Mouse (Mus musculus): ENCODE results near the gene Gjc3.
"Not testable (repeated sequence)": the region's sequence is repeated elsewhere in the genome, so short reads cannot be mapped to it uniquely, and the experiment has no call there.

The Gjc3 gene

DNA sequence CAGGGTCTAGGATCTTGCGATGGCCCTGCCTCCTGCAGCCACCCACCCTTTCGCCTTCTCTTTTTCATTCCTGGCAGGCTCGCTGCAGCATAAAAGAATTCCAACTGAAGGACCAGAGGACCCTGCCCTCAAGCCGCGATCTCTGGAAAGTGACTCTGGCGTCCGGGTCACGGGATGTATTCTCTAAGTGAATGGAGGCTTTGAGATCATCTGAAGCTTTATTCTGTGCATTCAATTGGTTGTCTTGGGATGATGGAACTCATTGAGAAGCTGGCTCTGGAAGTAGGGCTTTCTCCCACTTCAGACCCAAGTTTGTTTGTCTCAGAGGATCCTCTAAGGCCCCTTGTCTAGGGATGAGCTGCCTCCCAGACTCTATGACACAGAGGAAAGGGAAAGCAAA, at the start of gene Gjc3:
TSS of gene Gjc3 (minus strand) at position 154 of the 400 bp plus-strand sequence.
- DNase-seq (ENCODE audit: extremely low spot score, low spot score) = no peak

DNA sequence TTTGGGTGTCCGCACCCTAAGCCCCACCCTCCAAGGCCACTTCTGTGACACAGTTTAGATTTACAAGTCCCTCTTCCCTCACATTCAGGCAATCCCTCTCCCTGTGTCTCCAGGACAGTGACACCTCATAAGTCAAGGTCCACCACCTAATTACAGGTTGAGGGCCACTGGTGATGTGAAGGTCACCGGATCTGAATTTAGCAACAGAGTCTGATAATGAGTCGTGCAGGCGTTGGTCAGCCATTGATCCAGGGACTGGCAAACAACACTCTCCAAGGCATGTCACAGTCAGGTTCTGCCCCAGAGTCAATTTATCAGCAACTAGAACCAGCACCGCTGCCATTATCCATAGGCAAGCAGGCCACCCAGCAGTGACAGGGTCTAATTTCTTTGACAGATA, 49.5 kb upstream of the Gjc3 start:
- DNase-seq (ENCODE audit: extremely low spot score, low spot score) = no peak

DNA sequence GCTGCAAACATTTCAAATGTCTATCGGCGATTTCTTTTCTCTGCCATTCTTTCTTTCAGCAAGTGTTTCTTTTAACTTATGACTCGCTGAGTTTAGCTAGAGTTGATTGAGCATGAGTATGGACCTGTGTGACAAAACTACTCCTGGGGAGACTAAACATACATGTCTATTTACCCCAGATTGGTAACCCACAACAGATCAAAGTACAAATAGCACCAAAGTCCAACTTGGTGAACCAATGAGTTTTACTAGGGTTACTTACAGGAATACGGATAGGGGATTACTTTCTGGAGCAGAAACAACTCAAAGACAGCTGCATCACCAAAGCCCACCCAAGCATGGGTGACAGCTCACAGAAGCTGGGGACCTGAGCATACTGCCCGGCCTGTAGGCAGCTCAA, 46.5 kb upstream of the Gjc3 start:
- no peak for DNase-seq (ENCODE audit: extremely low spot score, low spot score)

DNA sequence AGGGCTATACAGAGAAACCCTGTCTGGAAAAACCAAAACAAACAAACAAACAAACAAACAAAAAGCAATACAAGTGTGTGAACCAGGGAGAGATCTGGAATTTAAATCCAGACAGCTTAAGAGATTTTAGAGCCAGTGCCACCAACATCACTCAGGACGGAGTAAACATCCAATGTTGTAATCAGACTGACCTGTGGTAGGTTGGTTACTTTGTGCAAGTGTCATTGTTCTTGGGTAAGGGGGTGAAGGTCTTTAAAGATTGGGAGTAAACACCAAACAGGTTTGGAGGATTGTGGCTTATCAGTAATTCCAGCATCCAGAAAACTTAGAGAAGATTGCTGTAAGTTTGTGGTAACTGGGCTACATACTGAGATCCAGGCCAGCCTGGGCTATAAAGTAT, 23.5 kb upstream of the Gjc3 start:
- DNase-seq (ENCODE audit: extremely low spot score, low spot score) = no peak

DNA sequence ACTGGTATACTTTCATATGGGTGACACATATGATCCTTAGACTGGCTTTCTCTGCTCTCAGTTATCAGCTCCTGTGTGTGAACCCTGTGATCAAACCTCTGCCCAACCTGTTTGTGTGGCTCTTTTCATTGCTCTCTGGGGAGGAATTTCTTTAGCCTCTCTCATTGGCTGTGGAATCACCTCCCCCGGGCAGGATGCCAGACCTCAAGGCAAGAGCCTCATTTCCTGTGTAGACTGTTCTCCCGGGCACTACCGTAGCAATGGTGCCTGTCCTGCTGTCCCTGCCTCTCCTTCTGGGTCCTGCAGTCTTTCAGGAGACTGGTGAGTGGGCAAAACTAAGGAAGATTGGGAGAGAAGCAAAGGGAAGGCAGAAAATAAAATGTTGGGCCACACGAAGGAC, 18.4 kb upstream of the Gjc3 start, which contains the start of gene Azgp1:
TSS of gene Azgp1 (plus strand) at position 221 of the 400 bp plus-strand sequence.
- DNase-seq (ENCODE audit: extremely low spot score, low spot score) = no peak

DNA sequence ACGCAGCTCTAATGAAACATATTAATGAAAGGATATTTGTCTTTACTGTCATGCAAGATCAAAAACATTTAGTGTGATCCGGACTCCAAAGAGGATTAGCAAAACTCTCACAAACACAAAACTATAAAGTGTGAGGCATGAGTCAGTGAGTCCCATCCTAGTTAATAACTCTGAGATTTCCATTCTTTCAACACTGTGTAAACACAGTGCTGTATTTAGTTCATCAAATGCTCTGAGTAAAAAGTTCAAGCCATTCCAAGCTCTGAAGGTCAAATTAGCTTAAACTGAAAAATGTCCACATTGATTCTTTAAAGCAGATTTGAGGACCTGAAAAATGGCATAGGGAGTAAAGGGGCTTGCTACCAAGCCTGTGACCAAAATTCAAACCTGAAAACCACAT, 16.2 kb upstream of the Gjc3 start:
- no peak for DNase-seq (ENCODE audit: extremely low spot score, low spot score)

DNA sequence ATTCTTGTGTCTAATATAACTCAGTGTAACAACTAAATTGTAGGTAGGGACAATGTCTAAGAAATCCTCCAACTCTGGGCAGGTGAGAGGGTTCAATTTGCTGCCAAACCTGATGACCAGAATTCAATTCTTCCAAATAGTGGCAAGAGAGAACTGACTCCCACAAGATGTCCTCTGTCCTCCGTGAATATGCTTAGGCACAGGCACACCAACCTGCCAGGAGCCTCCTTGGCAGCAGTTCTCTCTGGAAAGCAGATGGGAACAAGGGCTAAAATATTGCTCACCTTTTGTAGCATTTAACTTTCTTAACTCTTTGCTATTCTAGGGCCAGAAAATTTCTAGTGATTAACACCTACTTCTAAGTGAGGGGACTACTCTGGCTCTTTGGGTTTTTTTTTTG, 14.4 kb upstream of the Gjc3 start:
- DNase-seq (ENCODE audit: extremely low spot score, low spot score) = no peak

DNA sequence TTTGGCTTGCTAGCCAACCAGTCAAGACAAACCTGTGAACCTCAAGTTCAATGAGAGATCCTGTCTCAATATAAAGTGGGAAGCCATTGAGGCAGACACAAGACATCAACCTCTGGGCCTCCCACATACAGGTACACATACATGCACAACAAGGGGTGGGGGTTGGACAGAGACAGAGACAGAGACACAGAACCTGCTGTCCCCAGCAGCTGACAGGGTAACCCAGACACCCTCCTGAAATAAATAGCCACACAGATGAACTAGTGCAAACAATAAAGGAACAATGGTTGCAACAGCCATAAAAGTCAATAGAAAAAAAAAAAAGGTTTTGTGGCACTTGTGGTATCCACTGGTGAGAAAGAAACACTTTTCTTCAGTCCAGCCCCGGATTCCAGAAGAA, 12.5 kb upstream of the Gjc3 start:
- DNase-seq (ENCODE audit: extremely low spot score, low spot score) = no peak

DNA sequence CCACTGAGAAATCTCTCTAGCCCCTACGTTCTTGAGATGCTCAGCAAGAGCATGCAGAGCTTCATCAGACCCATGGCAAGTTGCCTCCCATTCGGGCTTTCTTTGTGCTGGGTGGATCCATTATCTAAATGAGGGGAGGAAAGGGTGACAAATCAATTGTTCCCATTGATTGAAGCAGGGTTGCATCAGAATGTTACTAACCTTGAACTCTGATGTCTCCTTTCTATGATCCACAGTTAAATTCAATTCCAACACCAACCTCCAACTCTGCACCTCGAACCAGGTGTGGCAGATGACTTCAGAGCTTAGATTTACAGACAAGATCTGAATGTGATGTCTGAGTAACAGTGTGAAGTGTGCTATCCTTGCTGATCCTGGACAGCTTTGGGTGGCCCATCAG, 11.8 kb upstream of the Gjc3 start:
- no peak for DNase-seq (ENCODE audit: extremely low spot score, low spot score)

DNA sequence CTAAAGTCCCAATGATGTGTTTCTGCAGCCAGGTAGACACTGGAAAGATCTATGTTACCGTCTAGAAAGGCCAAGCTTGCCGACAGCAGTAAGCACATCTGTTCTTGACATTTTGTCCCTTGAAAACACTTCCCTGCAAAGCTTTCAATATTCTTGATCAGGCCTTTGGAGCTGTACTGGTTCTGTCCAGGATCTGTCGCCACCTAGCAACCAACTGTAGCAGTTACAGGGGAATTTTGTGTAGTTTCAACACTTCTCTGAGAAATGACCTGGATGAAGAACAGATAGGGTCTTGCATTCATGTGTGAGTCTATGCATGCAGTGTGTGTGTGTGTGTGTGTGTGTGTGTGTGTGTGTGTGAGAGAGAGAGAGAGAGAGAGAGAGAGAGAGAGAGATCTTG, 10.8 kb upstream of the Gjc3 start:
- no peak for DNase-seq (ENCODE audit: extremely low spot score, low spot score)

DNA sequence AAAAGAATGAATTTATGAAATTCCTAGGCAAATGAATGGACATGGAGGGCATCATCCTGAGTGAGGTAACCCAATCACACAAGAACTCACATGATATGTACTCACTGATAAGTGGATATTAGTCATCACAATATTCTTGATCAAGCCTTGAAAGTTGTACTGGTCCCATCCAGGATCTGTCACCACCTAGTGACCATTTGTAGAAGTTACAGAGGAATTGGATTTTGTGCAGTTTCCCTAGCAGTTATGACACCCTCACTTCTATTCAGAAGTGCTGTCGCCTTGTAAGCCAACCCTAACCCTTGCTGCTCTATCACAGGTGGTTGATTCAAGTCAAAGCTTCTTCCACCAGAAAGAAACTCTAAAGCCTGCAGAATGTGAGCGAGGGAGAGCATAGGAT, 10.3 kb upstream of the Gjc3 start:
- no peak for DNase-seq (ENCODE audit: extremely low spot score, low spot score)

DNA sequence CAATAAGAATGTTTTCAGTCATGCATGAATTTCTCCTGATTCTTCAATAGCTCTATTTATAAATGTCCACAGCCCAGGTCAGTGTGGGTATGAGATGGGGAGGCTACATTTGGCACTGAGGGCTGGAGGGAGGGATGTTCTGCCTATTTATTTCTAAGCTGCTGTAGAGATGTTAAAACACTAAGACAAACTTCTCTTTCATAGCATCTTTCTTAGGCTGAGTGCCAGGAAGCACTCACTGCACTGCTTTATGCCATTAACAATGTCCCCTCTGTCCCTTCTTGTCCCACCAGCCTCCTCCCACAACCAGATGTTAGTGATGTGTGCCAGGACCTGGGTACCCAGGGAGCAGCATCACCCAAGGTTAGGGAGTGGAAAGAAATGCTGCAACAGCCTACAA, 3.6 kb upstream of the Gjc3 start:
- no peak for DNase-seq (ENCODE audit: extremely low spot score, low spot score)

DNA sequence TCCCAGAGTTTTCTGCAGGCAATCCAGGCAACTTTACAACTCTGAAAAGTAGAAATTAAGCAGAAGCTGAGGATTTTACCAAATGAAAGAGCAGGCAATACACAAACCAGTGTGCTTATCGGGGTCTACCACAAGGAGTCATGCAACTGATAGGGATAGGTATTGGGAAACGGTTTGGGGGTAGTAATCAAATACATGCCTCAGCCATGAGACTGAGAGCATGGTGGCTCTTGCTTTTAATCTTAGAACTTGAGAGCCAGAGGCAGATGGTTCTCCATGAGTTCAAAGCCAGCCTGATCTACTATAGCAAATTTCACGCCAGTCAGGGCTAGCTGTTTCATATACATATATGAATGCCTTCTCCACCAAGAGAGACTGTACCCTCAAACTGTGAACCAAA, 6.5 kb downstream of the Gjc3 start:
- DNase-seq (ENCODE audit: extremely low spot score, low spot score) = no peak

DNA sequence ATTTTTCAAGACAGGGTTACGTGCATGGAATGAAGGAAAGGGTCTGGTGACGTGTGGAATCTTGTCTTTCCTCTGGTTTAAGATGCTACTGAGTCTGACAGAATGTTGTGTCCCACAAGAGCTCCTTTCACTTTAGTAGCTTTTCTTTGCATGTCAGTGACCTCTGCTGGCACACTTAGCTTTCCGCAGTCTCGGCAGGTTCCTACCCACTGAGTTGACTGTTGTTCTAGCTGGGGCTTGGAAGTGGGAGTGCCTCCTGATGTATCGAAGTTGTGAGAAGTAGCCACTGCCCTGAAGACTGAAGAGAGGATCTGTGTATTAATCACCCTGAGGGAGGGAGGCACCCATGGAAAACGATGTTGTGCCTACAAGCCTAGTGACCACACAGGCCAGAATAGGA, 11.7 kb downstream of the Gjc3 start:
- DNase-seq (ENCODE audit: extremely low spot score, low spot score) = no peak

DNA sequence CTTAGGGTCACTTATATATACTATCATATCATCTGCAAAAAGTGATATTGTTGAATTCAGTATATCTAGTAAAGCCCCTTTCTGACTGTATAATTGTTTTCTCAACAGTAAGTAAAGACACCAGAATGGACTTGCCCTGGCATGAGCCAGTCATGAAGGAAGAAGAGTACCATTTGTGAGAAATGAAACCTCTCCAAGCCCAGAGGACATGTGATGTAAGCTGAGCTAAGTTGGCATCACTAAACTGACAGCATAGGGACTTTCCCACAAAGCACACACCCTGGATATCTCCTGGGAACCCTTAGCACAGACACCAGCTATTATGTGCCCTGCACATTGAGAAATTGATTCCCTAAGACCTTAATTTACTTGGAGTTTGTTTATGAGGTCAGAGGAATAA, 15.6 kb downstream of the Gjc3 start:
- DNase-seq (ENCODE audit: extremely low spot score, low spot score) = no peak

DNA sequence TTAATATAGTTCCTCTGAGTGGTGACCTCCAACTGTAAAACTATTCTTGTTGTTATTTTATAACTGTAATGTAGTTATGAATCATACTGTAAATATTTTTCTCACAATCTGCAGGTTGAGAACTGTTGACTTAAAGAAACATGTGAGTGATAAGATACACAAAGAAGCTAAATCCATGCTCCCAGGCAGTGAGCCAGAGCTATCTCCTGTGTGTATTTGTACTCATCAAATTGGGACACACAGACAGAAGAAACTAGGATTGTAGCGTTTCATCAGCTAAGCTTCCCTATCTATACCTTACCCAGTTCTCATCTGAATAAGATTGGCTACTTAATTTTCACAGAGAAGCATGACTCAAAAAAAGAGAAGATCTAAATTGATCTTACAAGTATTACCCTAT, 19.8 kb downstream of the Gjc3 start:
- DNase-seq (ENCODE audit: extremely low spot score, low spot score) = no peak

DNA sequence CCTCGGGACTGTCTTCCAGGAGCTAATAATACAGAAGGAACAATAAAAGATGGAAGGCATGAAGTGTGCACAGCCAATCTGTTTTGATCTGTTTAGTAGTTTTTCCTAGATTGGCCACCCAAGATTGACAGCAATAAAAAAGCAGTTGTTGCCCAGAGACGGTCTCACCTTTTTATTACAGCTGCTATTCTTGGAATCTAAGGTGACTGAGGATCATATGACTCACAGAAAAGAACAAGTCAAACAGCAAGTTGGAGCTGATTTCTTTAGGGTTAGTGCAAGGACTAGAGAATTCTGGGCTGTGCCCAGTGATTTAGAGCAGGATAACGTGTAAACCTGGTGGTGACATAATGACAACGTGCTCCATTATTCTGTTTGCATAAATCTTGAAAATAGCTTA, 21.9 kb downstream of the Gjc3 start:
- no peak for DNase-seq (ENCODE audit: extremely low spot score, low spot score)

DNA sequence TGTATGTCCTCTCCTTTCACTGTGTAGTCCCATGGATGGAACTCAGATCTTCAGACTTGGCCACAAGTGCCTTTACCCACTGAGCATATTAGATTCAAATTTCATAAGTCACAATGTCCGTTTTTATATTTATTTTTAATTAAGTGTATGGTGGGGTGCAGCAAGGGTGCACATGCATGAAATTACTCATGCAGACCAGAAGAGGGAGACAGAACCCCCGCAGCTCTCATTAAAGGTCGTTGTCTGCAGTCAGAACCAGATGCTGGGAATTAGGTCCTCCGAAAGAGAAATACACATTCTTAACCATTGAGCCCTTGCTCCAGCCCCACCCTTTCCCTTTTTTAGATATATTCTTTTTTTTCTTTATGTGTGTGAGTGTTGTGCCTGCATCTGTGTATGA, 25.7 kb downstream of the Gjc3 start:
- no peak for DNase-seq (ENCODE audit: extremely low spot score, low spot score)

DNA sequence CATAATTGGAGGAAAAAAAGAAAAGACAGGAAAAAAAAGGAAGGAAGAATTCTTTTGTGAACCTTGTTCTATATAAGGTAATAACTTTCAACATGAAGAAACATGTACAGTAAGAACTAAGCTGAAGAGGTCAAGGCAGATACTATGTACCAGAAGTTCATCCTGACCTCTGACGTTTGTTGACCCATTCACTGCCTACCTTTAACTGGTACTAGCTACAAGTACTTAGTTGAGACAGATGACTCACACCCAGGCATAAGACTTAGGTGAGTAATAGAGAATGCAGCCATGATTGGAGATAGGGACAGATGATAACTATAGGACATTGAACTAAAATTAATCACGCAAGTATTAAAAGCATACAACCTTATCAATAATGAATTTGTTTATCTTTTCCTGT, 26.4 kb downstream of the Gjc3 start:
- DNase-seq (ENCODE audit: extremely low spot score, low spot score) = no peak

DNA sequence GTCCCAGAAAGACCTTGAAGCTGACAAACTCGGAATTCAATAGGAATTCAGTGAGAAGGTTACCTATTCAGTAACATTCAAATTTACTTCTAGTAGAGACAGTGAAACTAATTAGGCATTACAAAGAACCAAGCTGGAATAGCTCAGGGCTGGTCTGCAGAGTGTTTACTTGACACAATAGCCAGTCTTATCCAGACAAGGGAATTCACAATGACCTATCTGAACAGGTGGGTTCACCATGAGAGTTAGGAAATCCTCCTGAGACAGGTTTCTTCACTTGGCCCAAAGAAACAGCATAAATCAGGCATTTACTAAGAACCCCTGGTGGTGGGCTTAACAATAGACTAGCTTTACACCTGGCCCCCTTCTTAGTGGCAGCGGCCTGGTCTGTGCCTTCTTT, 29.0 kb downstream of the Gjc3 start:
- DNase-seq (ENCODE audit: extremely low spot score, low spot score) = not testable (repeated sequence)

DNA sequence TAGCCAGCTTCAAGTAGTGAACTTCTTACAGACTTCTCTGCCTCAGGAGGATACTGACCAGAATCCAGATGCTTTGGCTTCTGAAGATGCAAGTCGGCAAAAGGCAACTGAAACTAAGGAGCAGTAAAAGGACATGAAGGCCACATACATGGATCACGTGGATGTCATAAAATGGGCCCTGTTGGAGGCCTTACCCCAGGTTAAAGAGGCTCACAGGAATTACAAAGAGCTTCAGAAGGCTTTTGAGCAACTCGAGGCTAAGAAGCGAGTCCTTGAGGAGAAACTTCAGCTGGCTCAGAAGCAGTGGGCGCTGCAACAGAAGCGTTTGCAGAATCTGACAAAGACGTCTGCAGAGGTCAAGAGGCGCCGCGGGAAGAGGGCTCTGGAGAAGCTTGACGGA, 34.5 kb downstream of the Gjc3 start:
- DNase-seq (ENCODE audit: extremely low spot score, low spot score) = no peak

DNA sequence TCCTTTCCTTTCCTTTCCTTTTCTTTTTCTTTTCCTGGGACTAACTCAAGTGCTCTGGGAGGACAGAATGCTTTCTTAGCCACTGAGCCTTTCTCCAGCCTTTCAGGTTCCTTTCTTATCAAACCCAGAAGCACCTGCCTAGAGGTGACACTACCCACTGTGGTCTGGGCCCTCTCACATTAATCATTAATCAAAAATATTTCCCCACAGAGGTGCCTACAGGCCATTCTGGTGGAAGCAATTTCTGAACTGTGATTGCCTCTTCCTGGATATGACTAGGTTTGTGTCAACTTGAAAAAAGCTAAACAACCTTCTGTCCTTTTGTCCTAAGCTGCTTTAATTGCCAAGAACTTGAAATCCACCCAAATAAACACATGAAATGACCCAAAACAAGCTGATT, 40.7 kb downstream of the Gjc3 start:
- no peak for DNase-seq (ENCODE audit: extremely low spot score, low spot score)

DNA sequence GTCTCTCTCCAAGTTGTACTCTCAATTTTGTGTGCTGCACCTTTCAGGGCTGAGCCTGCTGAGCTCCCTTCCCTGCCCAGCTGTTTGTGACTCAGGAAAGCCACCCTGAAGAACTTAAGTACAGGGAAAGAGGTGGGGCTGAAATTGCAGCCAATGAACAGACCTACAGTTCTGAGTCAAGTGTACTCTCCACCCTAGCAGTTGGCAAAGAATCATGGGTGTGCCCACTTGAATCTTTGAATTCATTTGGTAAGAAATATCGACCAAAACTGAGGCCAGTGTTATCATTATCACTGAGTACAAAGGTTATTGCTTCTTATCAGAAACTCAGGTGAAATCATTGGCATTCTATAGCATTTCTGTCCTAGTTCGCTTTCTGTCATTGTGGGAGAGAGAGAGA, 41.4 kb downstream of the Gjc3 start, which contains the start of gene Cyp3a13:
TSS of gene Cyp3a13 (minus strand) at position 88 of the 400 bp plus-strand sequence.
- DNase-seq (ENCODE audit: extremely low spot score, low spot score) = no peak

DNA sequence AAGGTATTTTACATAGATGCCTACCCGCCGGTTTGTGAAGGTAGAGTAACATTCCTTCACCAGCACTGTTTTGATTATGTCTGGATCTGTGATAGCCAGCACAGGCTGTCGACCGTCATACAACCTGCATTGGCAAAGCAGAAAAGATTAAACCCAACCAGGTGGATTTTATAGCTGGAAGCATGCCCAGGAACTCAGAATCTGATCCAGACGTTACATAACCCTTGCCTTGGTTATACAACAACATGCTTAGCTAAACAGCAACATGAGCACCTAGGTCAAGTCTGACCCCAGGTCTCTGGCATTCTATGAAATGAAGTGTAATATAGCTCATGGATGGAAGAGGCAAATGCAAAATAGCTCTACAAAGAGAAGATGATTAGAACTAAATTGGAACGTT, 47.3 kb downstream of the Gjc3 start:
- no peak for DNase-seq (ENCODE audit: extremely low spot score, low spot score)

Measured in neural tube, embryonic 10.5 days (tissue).